Mouse (Mus musculus): ENCODE results near the gene Ttbk2. TPM values are rescaled to one million over a fixed set of nuclear protein-coding genes. Genes with fewer than 3 reads are reported as not detected.

Gene Ttbk2
- total and polyA plus RNA-seq, 3 experiments = 0.76 to 1.4 (median 1.2) TPM

DNA sequence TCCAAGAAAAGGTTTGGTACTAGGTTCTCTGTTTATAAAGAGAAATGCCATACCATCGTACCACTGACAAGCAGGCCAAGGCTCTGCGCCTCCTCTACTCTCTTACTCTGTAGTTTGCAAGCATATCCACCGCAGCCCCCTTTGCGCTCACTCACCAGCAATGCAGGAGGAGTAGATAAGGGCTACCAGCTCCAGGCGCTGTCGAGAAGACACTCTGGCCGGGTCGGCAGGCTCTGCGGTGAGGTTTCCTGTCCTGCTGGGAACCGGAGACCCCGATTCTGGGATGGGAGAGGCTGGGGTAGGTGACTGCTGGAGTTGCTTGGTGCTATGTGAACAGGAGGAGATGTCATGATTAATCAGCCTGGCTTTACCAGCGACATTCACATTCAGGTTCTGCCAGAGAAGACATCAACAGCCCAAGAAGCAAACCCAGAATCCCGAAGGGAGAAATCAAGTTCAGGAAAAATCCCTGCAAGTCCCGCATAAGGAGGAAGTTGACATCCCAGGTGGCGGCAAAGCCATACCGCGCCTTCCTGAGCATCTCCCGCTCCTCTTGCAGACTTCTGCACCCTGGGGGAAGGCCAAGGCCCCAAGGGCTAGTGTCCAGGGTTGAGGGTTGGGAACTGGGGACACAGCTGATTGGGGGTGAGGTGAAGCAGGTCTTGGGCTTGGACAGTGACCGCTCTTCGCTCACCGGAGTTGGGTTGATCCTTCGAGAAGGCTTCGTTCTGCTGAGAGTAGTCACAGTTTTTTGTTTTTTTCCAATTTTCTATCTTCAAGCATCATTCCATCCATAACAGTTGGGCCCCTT lies 120.4 kb downstream of the Ttbk2 start:
- in situ Hi-C loops (cut with MboI; ENCODE audit: low pct_ligation_motif_present, low pct_unique_long_range_greater_than_20kb, low sequenced_read_pairs) (no loop called here), dilution Hi-C loops (cut with MboI; ENCODE audit: extremely low pct_ligation_motif_present, extremely low pct_unique_long_range_greater_than_20kb, low sequenced_read_pairs) (no loop called here)
- no peak for TF ChIP-seq USF2 (conservative IDR thresholded peaks at IDR 0.05; ENCODE audit: low read depth, low read length)
- no peak for TF ChIP-seq TBP (conservative IDR thresholded peaks at IDR 0.05; ENCODE audit: low read depth, low read length)
- no peak for TF ChIP-seq JUN (IDR thresholded peaks at IDR 0.05; ENCODE audit: insufficient read depth, low read depth, low read length)
- no peak for TF ChIP-seq HCFC1 (IDR thresholded peaks at IDR 0.05; ENCODE audit: low read depth, low read length)
- no peak for TF ChIP-seq E2F4 (IDR thresholded peaks at IDR 0.05; ENCODE audit: insufficient replicate concordance, low read depth, low read length)
- no peak for TF ChIP-seq JUND (conservative IDR thresholded peaks at IDR 0.05; ENCODE audit: low read depth, low read length)
- TF ChIP-seq ZC3H11A (IDR thresholded peaks at IDR 0.05; ENCODE audit: low read depth, low read length) = no peak
- no peak for TF ChIP-seq RCOR1 (conservative IDR thresholded peaks at IDR 0.05; ENCODE audit: low read depth, low read length)
- TF ChIP-seq SIN3A (IDR thresholded peaks at IDR 0.05; ENCODE audit: low read length) = no peak; the same call in 1 of the 2 replicates
- TF ChIP-seq BHLHE40 (IDR thresholded peaks at IDR 0.05; ENCODE audit: low read depth, low read length) = no peak
- TF ChIP-seq GABPA (IDR thresholded peaks at IDR 0.05; ENCODE audit: insufficient replicate concordance, low read depth, low read length) = no peak
- TF ChIP-seq EP300 (IDR thresholded peaks at IDR 0.05; ENCODE audit: low read length) = no peak
- no peak for TF ChIP-seq RAD21 (IDR thresholded peaks at IDR 0.05; ENCODE audit: low read depth, low read length)
- no peak for TF ChIP-seq MAX (IDR thresholded peaks at IDR 0.05; ENCODE audit: low read length)
- DNase-seq (ENCODE audit: extremely low read depth) = no peak
- peaks cover 11% of the 10 kb centered on the region; the same call in 1 of the 2 replicates for H3K79me2 ChIP-seq (replicated peaks; ENCODE audit: control insufficient read depth, extremely low read depth, insufficient read depth, poor library complexity, severe bottlenecking)
- peak overlapping the region; percentile 63; the same call in 1 of the 2 replicates for H3K4me2 ChIP-seq (ENCODE audit: insufficient read depth, low read depth, poor library complexity, severe bottlenecking)
- no peaks in the 10 kb centered on the region for H3K27me3 ChIP-seq (replicated peaks)
- H3K9me3 ChIP-seq (replicated peaks; ENCODE audit: low read length) = no peaks in the 10 kb centered on the region
- H3K36me3 ChIP-seq (replicated peaks in 1 of 2; ENCODE audit: control insufficient read depth in 1 of 2, insufficient read depth in 1 of 2, low read length in 1 of 2) = peaks cover 23 to 44% of the 10 kb centered on the region in 2 experiments
- no peak overlapping the region for H3K27ac ChIP-seq (ENCODE audit: insufficient read depth, low read depth)
- peak overlapping the region; percentile 85; the same call in 1 of the 2 replicates for H3K9ac ChIP-seq (ENCODE audit: insufficient read depth, low read depth)
- H3K4me1 ChIP-seq (ENCODE audit: control insufficient read depth in 1 of 2, insufficient read depth in 2 of 2) = peaks cover 19 to 58% of the 10 kb centered on the region in 2 experiments
- peak overlapping the region; percentile 83 to 98 (median 84) for H3K4me3 ChIP-seq (replicated peaks in 1 of 3; ENCODE audit: low read depth in 2 of 3, low read length in 2 of 3, poor library complexity in 1 of 3)

DNA sequence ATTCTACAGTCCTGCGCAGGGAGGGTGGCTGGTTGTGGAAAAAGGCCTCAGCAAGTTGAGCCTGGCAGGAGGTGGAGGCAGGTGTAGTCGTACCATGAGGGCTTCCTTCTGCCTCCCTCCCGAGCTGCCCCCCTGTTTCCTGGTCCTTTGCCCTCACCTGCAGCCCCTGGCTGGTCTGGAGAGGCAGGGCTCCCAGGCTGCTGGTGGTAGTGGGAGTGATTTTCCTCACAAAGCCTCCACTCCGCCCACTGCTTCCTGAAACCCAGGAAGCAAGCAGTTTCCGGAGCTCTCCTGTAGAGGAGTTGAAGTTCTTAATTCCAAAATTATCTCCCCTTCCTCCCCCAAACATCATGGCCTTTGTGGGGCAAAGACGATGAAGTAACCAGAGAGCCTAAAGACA lies 126.2 kb downstream of the Ttbk2 start:
- no peak overlapping the region for H3K4me3 ChIP-seq (replicated peaks in 1 of 3; ENCODE audit: low read depth in 2 of 3, low read length in 2 of 3, poor library complexity in 1 of 3)
- no peak overlapping the region for H3K4me2 ChIP-seq (ENCODE audit: insufficient read depth, low read depth, poor library complexity, severe bottlenecking)
- peaks cover 9 to 55% of the 10 kb centered on the region in 2 experiments for H3K4me1 ChIP-seq (ENCODE audit: control insufficient read depth in 1 of 2, insufficient read depth in 2 of 2)
- in situ Hi-C loops (cut with MboI; ENCODE audit: low pct_ligation_motif_present, low pct_unique_long_range_greater_than_20kb, low sequenced_read_pairs) (no loop called here), dilution Hi-C loops (cut with MboI; ENCODE audit: extremely low pct_ligation_motif_present, extremely low pct_unique_long_range_greater_than_20kb, low sequenced_read_pairs) (no loop called here)
- H3K9me3 ChIP-seq (replicated peaks; ENCODE audit: low read length) = no peaks in the 10 kb centered on the region
- DNase-seq (ENCODE audit: extremely low read depth) = no peak
- H3K79me2 ChIP-seq (replicated peaks; ENCODE audit: control insufficient read depth, extremely low read depth, insufficient read depth, poor library complexity, severe bottlenecking) = no peaks in the 10 kb centered on the region; the same call in 1 of the 2 replicates
- TF ChIP-seq RAD21 (IDR thresholded peaks at IDR 0.05; ENCODE audit: low read depth, low read length) = no peak
- no peak for TF ChIP-seq MAFK (IDR thresholded peaks at IDR 0.05; ENCODE audit: insufficient replicate concordance, low read length)
- no peak for TF ChIP-seq PAX5 (IDR thresholded peaks at IDR 0.05; ENCODE audit: low read length)
- TF ChIP-seq IRF4 (IDR thresholded peaks at IDR 0.05; ENCODE audit: low read depth, low read length) = no peak
- TF ChIP-seq ETS1 (conservative IDR thresholded peaks at IDR 0.05; ENCODE audit: low read depth, low read length) = no peak
- no peak for TF ChIP-seq EP300 (IDR thresholded peaks at IDR 0.05; ENCODE audit: low read length)
- no peak for TF ChIP-seq JUND (conservative IDR thresholded peaks at IDR 0.05; ENCODE audit: low read depth, low read length)
- no peak for TF ChIP-seq NRF1 (IDR thresholded peaks at IDR 0.05; ENCODE audit: low read depth, low read length)
- no peak for TF ChIP-seq USF1 (IDR thresholded peaks at IDR 0.05; ENCODE audit: low read depth, low read length)
- TF ChIP-seq SMC3 (IDR thresholded peaks at IDR 0.05; ENCODE audit: low read depth, low read length) = no peak
- no peak for TF ChIP-seq MYC (IDR thresholded peaks at IDR 0.05; ENCODE audit: low read depth, low read length)
- no peak for TF ChIP-seq ZNF384 (IDR thresholded peaks at IDR 0.05; ENCODE audit: low read depth, low read length)
- no peak for TF ChIP-seq MAZ (IDR thresholded peaks at IDR 0.05; ENCODE audit: low read depth, low read length)
- no peak for TF ChIP-seq ELF1 (IDR thresholded peaks at IDR 0.05; ENCODE audit: low read depth, low read length)
- H3K27me3 ChIP-seq (replicated peaks) = no peaks in the 10 kb centered on the region
- no peak overlapping the region for H3K9ac ChIP-seq (ENCODE audit: insufficient read depth, low read depth)
- H3K36me3 ChIP-seq (replicated peaks in 1 of 2; ENCODE audit: control insufficient read depth in 1 of 2, insufficient read depth in 1 of 2, low read length in 1 of 2) = peaks cover 63 to 90% of the 10 kb centered on the region in 2 experiments
- no peak overlapping the region for H3K27ac ChIP-seq (ENCODE audit: insufficient read depth, low read depth)

Data from CH12.LX (cell line).